Mouse (Mus musculus): ENCODE measurements around the gene Brsk1. TPM values are rescaled to one million over a fixed set of nuclear protein-coding genes. Genes with fewer than 3 reads are reported as not detected.

Gene Brsk1
- total RNA-seq, 2 experiments from 2014 or later, result 0.44 TPM; not detected in 1

GRCm38 (mm10) chr7:4732968-4733392 is 42.6 kb downstream of the Brsk1 start:
- ATAC-seq (replicated peaks; ENCODE audit: poor library complexity), result peak; percentile 92

GRCm38 (mm10) chr7:4739041-4739543 is 48.7 kb downstream of the Brsk1 start:
- ATAC-seq (replicated peaks; ENCODE audit: poor library complexity), result no peak

DNA sequence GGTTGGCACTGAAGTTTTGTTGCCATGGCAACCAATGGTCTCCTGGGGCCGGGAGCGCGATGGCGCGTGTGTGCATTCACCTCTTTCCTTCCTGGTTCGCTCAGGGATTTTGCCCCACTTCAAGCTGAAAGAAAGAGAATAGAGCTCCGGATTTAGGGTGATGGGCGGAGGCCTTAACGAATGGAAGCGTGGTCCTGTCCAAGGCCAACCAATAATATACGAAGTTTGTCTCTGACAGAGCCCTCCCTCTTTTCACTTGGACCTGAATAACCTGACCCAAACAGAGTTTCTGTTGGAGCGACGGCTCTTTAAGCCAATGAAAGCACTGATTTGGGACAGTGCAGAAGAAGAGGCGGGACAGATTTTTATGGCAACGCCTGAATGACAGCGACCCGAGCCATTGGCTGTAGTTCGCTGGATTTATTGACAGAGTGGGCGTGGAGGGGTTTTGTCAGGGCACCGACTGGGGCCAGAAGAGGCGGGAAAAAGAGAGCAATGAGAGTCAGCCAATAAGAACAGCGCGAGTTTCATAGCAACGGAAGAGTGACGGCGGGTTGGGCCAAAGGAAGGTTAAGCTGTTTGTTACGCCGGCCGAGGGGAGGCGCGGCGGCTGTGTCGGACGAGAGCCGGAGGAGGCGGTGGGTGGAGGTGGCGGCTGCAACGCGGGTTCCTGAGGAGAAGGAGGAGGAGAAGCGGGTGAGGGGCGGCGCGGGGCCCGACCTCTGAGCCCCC is 49.3 kb downstream of the Brsk1 start, which contains the start of gene Kmt5c:
TSS of gene Kmt5c (plus strand) at position 572 of the 732 bp plus-strand sequence.
- ATAC-seq (replicated peaks; ENCODE audit: poor library complexity), result peak; percentile 83

- ATAC-seq (replicated peaks; ENCODE audit: poor library complexity), result no peak
Measured at GRCm38 (mm10) chr7:4740309-4740727, 49.9 kb downstream of the Brsk1 start.

DNA sequence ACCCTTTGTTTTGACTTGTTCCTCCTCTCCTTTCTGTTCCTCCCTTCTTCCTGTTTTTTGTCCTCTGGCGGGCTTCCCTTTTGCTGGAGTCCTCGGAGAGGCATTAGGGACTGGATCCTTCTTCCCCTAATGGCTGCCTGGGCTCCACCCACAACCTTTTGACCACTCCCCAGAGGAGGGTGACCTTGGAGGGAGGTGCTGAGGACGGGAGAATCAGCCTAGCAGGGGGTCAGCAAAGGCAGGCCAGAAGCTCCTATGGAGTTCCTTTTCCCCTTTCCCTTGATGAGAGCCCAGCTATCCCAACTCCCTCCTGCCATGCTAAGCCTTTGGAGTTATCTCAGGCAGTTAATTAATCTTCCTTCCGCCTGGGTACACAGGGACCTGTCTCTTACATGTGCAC is 50.7 kb downstream of the Brsk1 start:
- ATAC-seq (replicated peaks; ENCODE audit: poor library complexity), result peak; percentile 46

GRCm38 (mm10) chr7:4741672-4742481 is 51.5 kb downstream of the Brsk1 start:
- ATAC-seq (replicated peaks; ENCODE audit: poor library complexity), result no peak

GRCm38 (mm10) chr7:4742482-4742819 is 52.0 kb downstream of the Brsk1 start:
- ATAC-seq (replicated peaks; ENCODE audit: poor library complexity), result no peak

DNA sequence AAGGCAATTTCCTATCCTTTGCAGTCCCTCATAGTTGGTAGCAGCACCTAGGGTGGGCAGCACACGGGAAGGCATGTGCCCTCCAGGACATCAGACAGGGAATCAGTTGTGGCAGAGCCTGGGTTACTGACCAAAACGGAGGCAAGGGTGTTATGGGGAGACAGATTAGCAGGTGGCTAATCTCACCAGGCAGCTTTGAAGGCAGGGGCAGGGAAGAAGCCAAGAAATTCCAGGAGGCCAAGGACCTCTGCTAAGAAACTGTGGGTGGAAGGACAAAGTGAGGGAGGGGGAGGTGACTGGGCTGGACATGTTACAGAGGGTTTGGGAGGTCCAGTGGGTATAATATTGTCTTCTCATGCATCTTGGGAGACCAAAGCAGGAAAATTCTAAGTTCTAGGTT is 53.0 kb downstream of the Brsk1 start:
- ATAC-seq (replicated peaks; ENCODE audit: poor library complexity), result no peak

- no peak for ATAC-seq (replicated peaks; ENCODE audit: poor library complexity)
Measured at GRCm38 (mm10) chr7:4744886-4745285, 54.5 kb downstream of the Brsk1 start.

GRCm38 (mm10) chr7:4746326-4746980 is 56.0 kb downstream of the Brsk1 start:
- ATAC-seq (replicated peaks; ENCODE audit: poor library complexity), result no peak

DNA sequence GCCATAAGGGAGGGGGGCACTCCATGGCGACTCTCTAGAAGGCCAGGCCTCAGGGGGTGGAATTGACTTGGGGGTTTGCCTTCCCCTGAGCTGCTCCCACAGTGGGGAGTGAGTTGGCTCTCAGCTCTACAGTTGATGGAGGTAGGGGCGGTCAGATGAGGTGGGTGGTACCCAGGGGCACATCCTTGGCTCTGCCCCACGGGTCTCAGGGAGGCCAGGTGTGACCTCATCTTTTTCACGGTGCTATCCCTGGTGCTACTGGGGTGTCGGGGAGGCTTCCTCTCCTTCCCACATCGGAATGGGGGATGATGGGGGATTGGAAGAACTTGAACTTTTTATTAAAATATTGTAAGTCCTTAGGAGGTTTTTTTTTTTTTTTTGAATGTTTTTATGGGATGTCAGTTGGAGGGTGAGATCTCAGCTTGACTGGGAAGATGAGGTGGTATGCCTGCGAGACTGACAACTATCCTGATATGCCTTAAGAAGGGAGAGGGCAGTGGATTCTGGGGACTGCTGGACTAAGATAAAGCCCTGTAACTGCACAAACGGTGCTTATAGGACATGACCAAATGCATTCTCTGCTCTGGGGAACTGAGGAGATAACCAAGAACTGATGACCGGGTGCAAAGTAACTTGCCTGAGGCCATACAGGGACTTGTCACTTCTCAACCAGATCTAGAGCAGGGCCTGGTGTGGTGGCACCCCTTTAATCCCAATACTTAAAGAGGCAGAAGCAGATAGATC is 56.9 kb downstream of the Brsk1 start:
- ATAC-seq (replicated peaks; ENCODE audit: poor library complexity), result peak; percentile 48

- no peak for ATAC-seq (replicated peaks; ENCODE audit: poor library complexity)
Measured at GRCm38 (mm10) chr7:4748321-4748720, 57.9 kb downstream of the Brsk1 start.

DNA sequence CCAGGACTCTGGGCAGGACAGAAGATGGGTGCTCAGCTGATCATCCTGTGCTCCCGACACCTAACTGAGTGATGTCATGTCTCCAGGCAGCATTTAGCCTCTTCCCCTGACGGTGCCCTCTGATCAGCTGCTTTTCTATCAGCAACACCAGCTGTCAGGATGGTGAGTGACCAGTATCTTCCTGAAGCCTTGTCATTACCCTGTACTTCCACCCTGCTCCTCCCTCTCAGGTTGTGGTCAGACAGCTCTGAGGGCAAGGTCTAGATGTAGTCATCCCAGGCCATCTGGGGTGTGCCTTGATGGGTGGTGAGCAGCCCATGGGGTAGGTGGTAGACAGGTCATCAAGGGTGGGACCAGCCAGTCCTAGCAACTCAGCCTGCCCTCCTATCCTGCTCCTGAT is 58.8 kb downstream of the Brsk1 start:
- no peak for ATAC-seq (replicated peaks; ENCODE audit: poor library complexity)

GRCm38 (mm10) chr7:4751971-4752820 is 61.8 kb downstream of the Brsk1 start:
- ATAC-seq (replicated peaks; ENCODE audit: poor library complexity), result peak; percentile 55

DNA sequence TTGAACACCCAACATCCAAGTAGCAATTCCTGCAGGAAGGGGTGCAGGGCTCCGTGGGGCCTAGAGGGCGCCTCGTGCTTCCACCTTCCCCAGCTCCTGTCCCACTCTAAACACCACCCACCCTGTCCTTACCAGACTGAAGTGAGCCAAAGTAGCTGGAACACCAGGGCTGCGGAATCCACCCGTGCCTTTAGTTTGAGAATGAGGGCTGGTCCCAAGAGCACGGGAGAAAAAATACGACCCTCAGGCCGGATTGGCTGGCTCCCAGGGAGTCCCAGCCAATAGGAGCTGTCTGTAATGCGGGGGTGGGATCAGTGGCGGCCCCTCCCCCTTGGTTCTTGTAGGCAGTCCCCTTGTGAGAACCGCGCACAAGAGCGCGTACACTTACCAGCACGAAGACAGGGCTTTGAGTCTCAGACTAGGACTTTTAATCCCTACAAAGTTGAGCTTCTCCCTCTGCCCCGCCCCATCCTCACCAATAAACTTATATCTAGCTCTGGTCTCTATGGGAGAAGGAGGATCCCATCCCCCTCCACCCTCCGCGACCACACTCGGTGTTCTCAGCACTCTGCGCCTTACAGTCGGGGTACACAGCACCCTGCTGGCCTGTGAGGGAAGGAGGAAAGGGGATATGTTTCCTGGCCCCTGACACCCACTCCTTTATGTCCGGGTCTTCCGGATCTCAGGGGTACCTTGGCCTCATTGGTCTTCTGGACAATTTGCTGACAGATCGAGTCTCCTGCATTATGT is 62.6 kb downstream of the Brsk1 start, which contains the start of gene Cox6b2:
TSS of gene Cox6b2 (minus strand) at position 274 of the 750 bp plus-strand sequence.
- ATAC-seq (replicated peaks; ENCODE audit: poor library complexity), result peak; percentile 77

DNA sequence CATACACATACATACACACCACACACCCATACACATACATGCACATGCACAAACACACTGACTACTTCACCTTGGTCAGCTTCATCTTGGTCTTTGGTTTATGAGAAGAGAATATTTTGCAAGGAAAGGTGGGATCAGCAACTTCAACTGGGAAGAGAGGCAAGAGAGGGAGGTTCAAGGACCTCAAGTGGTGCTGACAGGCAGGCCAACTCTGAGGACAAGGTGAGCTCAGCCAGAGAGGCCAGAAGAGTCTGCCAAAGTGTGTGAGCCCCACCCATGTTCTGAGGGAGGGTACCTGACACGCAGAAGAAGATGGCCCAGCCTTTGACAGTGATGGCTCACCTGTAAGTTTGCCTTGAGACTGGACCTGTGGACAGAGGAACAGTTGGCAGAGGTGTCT is 69.3 kb downstream of the Brsk1 start:
- ATAC-seq (replicated peaks; ENCODE audit: poor library complexity), result no peak

DNA sequence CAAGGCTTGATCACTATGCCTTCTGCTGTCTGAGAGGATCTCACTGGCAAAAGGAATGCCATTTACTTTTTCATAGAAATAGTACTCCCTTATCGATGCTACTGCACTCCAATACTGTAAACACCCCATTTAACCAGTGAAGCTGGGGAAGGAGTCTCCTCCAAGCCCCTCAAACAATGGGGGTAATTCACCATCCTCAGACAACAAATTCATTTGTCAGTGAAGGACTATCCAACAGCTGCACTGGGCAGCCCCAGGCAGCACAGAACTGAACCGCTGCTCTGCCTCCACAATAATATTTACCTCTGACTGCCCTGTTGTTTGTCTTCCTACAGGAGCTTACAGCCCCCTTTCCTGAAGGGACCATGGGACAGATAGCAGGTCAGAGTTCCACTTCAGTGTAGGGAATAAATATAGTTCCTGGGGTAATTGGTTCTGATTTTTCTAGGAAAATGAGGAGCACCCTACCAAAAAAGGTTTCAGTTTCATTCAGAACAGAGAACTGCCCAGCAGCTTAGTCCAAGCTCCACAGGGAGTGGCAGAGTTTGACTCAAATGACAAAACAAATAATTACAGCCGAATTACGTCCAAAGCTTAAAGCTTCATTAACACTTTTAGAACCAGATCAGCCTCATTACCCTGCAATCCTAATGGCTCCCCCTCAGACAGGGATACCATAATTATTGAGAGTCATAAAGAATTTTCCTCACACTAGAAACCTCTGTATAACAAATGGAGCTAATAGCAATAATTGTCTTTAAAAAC is 74.7 kb downstream of the Brsk1 start:
- no peak for ATAC-seq (replicated peaks; ENCODE audit: poor library complexity)

All from megakaryocyte progenitor cell, adult 5-6 weeks (primary cell).